Mouse (Mus musculus): ENCODE measurements around the gene Nfatc3. TPM values are rescaled to one million over a fixed set of nuclear protein-coding genes. Genes with fewer than 3 reads are reported as not detected.

Gene Nfatc3
- polyA plus RNA-seq, 1 experiment from 2014 or later, result 5.7 TPM

DNA sequence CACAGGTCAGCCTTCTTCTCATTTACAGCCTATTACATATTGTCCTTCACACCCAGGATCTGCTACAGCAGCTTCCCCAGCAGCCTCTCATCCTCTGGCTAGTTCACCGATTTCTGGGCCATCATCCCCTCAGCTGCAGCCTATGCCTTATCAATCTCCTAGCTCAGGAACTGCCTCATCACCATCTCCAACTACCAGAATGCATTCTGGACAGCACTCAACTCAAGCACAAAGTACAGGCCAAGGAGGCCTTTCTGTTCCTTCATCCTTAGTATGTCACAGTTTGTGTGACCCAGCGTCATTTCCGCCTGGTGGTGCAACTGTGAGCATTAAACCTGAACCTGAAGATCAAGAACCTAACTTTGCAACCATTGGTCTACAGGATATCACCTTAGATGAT, 50.1 kb downstream of the Nfatc3 start:
- H3K4me1 ChIP-seq (ENCODE audit: insufficient read depth, low read length), result 0 out of 2 replicates have a peak, but pooled peaks cover 2% of the 10 kb centered on the region
- peaks cover 29% of the 10 kb centered on the region for H3K36me3 ChIP-seq (ENCODE audit: insufficient read depth, low read length)
- 92% methylated on average over 3 of the region's 3 CpGs for WGBS
- H3K27me3 ChIP-seq (ENCODE audit: insufficient read depth, low read length), result no peaks in the 10 kb centered on the region
- H3K27ac ChIP-seq (ENCODE audit: low read length), result no peak overlapping the region
- no peak overlapping the region for H3K9ac ChIP-seq (replicated peaks; ENCODE audit: low read length)
- H3K4me3 ChIP-seq (ENCODE audit: low read length), result no peak overlapping the region
- no peak overlapping the region for H3K4me2 ChIP-seq (replicated peaks; ENCODE audit: low read depth, low read length)
- no peak for ATAC-seq (ENCODE audit: low FRiP score, low TSS enrichment)
- H3K9me3 ChIP-seq (ENCODE audit: low read length), result no peaks in the 10 kb centered on the region

- H3K27me3 ChIP-seq (ENCODE audit: insufficient read depth, low read length), result no peaks in the 10 kb centered on the region
- H3K4me1 ChIP-seq (ENCODE audit: insufficient read depth, low read length), result 0 out of 2 replicates have a peak, but pooled peaks cover 2% of the 10 kb centered on the region
- no peaks in the 10 kb centered on the region for H3K9me3 ChIP-seq (ENCODE audit: low read length)
- H3K9ac ChIP-seq (replicated peaks; ENCODE audit: low read length), result no peak overlapping the region
- no peak overlapping the region for H3K4me2 ChIP-seq (replicated peaks; ENCODE audit: low read depth, low read length)
- 59% methylated on average over 2 of the region's 2 CpGs for whole genome bisulfite sequencing
- peaks cover 38% of the 10 kb centered on the region for H3K36me3 ChIP-seq (ENCODE audit: insufficient read depth, low read length)
- no peak for ATAC-seq (ENCODE audit: low FRiP score, low TSS enrichment)
- H3K27ac ChIP-seq (ENCODE audit: low read length), result peak overlapping the region; percentile 20; the same call in 1 of the 2 replicates
- no peak overlapping the region for H3K4me3 ChIP-seq (ENCODE audit: low read length)
These were observed 53.4 kb downstream of the Nfatc3 start for GRCm38 (mm10) chr8:106112041-106112440.

DNA sequence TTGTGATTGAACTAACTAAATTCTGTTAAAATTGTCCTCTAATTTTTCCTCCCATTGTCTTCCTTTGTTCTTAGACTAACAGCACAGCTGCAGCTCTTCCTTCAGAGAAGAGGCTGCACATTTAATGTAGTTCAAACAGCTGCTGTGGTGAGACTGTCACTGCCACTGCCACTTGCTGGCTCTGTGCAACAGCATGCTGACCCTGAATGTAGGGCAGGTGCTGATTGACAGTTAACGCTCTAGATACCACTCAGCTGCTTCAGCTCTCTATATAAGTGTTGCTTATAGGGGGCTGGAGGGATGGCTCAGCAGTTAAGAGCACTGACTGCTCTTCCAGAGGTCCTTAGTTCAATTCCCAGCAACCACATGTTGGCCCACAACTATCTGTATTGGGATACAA, 53.9 kb downstream of the Nfatc3 start:
- 0 out of 2 replicates have a peak, but pooled peaks cover 2% of the 10 kb centered on the region for H3K4me1 ChIP-seq (ENCODE audit: insufficient read depth, low read length)
- no peak for ATAC-seq (ENCODE audit: low FRiP score, low TSS enrichment)
- WGBS, result 88% methylated on average over 1 of the region's 1 CpGs
- no peaks in the 10 kb centered on the region for H3K27me3 ChIP-seq (ENCODE audit: insufficient read depth, low read length)
- no peak overlapping the region for H3K9ac ChIP-seq (replicated peaks; ENCODE audit: low read length)
- no peak overlapping the region for H3K4me2 ChIP-seq (replicated peaks; ENCODE audit: low read depth, low read length)
- H3K36me3 ChIP-seq (ENCODE audit: insufficient read depth, low read length), result peaks cover 38% of the 10 kb centered on the region
- H3K27ac ChIP-seq (ENCODE audit: low read length), result peak overlapping the region; percentile 20; the same call in 1 of the 2 replicates
- H3K9me3 ChIP-seq (ENCODE audit: low read length), result no peaks in the 10 kb centered on the region
- H3K4me3 ChIP-seq (ENCODE audit: low read length), result no peak overlapping the region

- no peak for ATAC-seq (ENCODE audit: low FRiP score, low TSS enrichment)
- no peaks in the 10 kb centered on the region for H3K9me3 ChIP-seq (ENCODE audit: low read length)
- no peak overlapping the region for H3K4me3 ChIP-seq (ENCODE audit: low read length)
- no peaks in the 10 kb centered on the region for H3K27me3 ChIP-seq (ENCODE audit: insufficient read depth, low read length)
- 0 out of 2 replicates have a peak, but pooled peaks cover 2% of the 10 kb centered on the region for H3K4me1 ChIP-seq (ENCODE audit: insufficient read depth, low read length)
- no peak overlapping the region for H3K27ac ChIP-seq (ENCODE audit: low read length)
- no peak overlapping the region for H3K4me2 ChIP-seq (replicated peaks; ENCODE audit: low read depth, low read length)
- 94% methylated on average over 3 of the region's 3 CpGs for WGBS
- H3K36me3 ChIP-seq (ENCODE audit: insufficient read depth, low read length), result peaks cover 22% of the 10 kb centered on the region
- no peak overlapping the region for H3K9ac ChIP-seq (replicated peaks; ENCODE audit: low read length)
These were observed 57.3 kb downstream of the Nfatc3 start for GRCm38 (mm10) chr8:106115897-106116296.

DNA sequence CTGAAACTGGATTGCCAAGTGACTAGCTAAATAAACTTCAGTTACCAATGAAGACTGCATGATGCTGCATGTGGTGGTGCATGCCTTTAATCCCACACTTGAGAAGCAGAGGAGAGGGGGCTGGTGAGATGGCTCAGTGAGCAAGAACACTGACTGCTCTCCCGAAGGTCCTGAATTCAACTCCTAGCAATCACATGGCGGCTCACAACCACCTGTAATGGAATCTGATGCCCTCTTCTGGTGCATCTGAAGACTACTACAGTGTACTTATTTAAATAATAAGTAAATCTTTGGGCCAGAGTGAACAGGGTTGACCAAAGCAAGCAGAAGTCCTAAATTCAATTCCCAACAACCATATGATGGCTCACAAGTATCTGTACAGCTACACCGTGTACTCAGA, 64.8 kb downstream of the Nfatc3 start:
- no peaks in the 10 kb centered on the region for H3K4me1 ChIP-seq (ENCODE audit: insufficient read depth, low read length)
- H3K36me3 ChIP-seq (ENCODE audit: insufficient read depth, low read length), result peaks cover 11% of the 10 kb centered on the region; the same call in 1 of the 2 replicates
- H3K27ac ChIP-seq (ENCODE audit: low read length), result no peak overlapping the region
- H3K9me3 ChIP-seq (ENCODE audit: low read length), result no peaks in the 10 kb centered on the region
- WGBS, result 86% methylated on average over 3 of the region's 3 CpGs
- H3K4me3 ChIP-seq (ENCODE audit: low read length), result no peak overlapping the region
- ATAC-seq (ENCODE audit: low FRiP score, low TSS enrichment), result no peak
- no peaks in the 10 kb centered on the region for H3K27me3 ChIP-seq (ENCODE audit: insufficient read depth, low read length)
- H3K4me2 ChIP-seq (replicated peaks; ENCODE audit: low read depth, low read length), result no peak overlapping the region
- H3K9ac ChIP-seq (replicated peaks; ENCODE audit: low read length), result no peak overlapping the region

GRCm38 (mm10) chr8:106126055-106126454, 67.4 kb downstream of the Nfatc3 start:
- Histone ChIP-seq H3K36me3 (ENCODE audit: insufficient read depth, low read length) (peaks cover 16% of the 10 kb centered on the region), H3K9me3 (ENCODE audit: low read length) (no peaks in the 10 kb centered on the region), H3K4me3 (ENCODE audit: low read length) (no peak overlapping the region), H3K4me2 (replicated peaks; ENCODE audit: low read depth, low read length) (no peak overlapping the region), H3K4me1 (ENCODE audit: insufficient read depth, low read length) (no peaks in the 10 kb centered on the region), H3K27ac (ENCODE audit: low read length) (no peak overlapping the region), H3K9ac (replicated peaks; ENCODE audit: low read length) (no peak overlapping the region), H3K27me3 (ENCODE audit: insufficient read depth, low read length) (no peaks in the 10 kb centered on the region)
- ATAC-seq (ENCODE audit: low FRiP score, low TSS enrichment), result no peak
- 96% methylated on average over 1 of the region's 1 CpGs for WGBS

- WGBS, result 82% methylated on average over 3 of the region's 3 CpGs
- peaks cover 19% of the 10 kb centered on the region for H3K36me3 ChIP-seq (ENCODE audit: insufficient read depth, low read length)
- H3K27ac ChIP-seq (ENCODE audit: low read length), result no peak overlapping the region
- no peak for ATAC-seq (ENCODE audit: low FRiP score, low TSS enrichment)
- H3K9me3 ChIP-seq (ENCODE audit: low read length), result no peaks in the 10 kb centered on the region
- no peak overlapping the region for H3K9ac ChIP-seq (replicated peaks; ENCODE audit: low read length)
- no peaks in the 10 kb centered on the region for H3K27me3 ChIP-seq (ENCODE audit: insufficient read depth, low read length)
- H3K4me2 ChIP-seq (replicated peaks; ENCODE audit: low read depth, low read length), result no peak overlapping the region
- H3K4me1 ChIP-seq (ENCODE audit: insufficient read depth, low read length), result no peaks in the 10 kb centered on the region
- no peak overlapping the region for H3K4me3 ChIP-seq (ENCODE audit: low read length)
These were observed 68.4 kb downstream of the Nfatc3 start for GRCm38 (mm10) chr8:106127054-106127453.

DNA sequence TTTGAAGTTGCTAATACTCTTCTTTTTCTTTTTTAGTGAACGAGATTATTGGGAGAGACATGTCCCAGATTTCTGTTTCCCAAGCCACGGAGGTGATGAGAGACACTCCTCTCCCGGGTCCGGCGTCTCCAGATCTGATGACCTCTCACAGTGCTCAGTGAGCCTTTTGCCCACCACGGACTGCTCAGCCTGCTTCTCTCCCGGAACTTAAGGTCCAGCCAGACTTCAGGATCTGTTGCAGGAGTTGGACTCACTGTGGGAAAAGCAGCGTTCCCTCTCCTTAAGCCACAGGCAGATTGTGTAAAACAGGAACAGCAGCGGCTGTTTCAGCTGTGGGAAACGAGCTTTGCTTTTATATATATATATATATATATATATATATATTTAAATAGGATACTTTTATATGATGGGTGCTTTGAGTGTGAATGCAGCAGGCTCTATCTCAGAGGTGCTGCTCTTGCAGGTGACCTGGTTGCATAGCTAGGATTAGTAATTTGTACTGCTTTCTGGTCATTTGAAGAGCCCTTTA, 69.3 kb downstream of the Nfatc3 start:
- Histone ChIP-seq H3K36me3 (ENCODE audit: insufficient read depth, low read length) (peaks cover 27% of the 10 kb centered on the region), H3K4me3 (ENCODE audit: low read length) (no peak overlapping the region), H3K9ac (replicated peaks; ENCODE audit: low read length) (no peak overlapping the region), H3K27me3 (ENCODE audit: insufficient read depth, low read length) (no peaks in the 10 kb centered on the region), H3K27ac (ENCODE audit: low read length) (no peak overlapping the region), H3K4me2 (replicated peaks; ENCODE audit: low read depth, low read length) (no peak overlapping the region), H3K4me1 (ENCODE audit: insufficient read depth, low read length) (no peaks in the 10 kb centered on the region), H3K9me3 (ENCODE audit: low read length) (no peaks in the 10 kb centered on the region)
- WGBS, result 87% methylated on average over 10 of the region's 10 CpGs
- ATAC-seq (ENCODE audit: low FRiP score, low TSS enrichment), result no peak

DNA sequence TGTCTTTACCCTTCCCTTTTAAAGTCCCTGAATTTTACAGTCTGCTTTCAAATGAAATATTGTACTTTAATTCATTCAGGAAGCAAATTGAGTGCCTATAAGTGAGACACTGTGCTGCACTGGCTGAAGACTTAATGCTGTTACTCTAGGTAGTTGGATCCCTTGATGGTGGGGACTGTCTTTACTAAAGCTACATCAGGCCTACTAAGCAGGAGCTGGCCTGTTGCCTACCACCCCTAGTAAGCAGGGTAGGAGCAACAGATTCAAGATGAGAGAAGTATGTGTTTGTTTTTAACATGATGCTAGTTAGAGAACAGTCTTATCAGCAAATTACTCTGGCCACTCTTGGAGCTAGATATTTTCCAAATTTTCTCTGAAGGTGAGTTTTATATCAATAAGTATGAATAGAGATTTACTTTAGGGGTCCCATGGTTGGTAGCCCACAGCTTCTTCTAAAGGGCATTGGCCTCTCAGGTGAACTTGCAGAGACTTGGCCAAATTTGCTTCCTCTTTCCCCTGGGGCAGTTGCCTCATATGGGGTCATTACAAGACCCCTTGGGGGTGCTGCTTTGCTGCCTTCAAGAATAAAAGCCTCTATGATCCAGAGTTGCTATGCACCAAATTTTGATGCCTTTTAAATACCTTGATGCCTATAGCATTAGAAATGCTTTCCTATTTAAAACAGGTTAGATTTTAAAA, 70.7 kb downstream of the Nfatc3 start:
- Histone ChIP-seq H3K4me1 (ENCODE audit: insufficient read depth, low read length) (peaks cover 5% of the 10 kb centered on the region; the same call in 1 of the 2 replicates), H3K27me3 (ENCODE audit: insufficient read depth, low read length) (peaks cover 3% of the 10 kb centered on the region; the same call in 1 of the 2 replicates), H3K9me3 (ENCODE audit: low read length) (no peaks in the 10 kb centered on the region), H3K4me2 (replicated peaks; ENCODE audit: low read depth, low read length) (no peak overlapping the region), H3K4me3 (ENCODE audit: low read length) (no peak overlapping the region), H3K36me3 (ENCODE audit: insufficient read depth, low read length) (peaks cover 27% of the 10 kb centered on the region), H3K9ac (replicated peaks; ENCODE audit: low read length) (no peak overlapping the region), H3K27ac (ENCODE audit: low read length) (no peak overlapping the region)
- no peak for ATAC-seq (ENCODE audit: low FRiP score, low TSS enrichment)

DNA sequence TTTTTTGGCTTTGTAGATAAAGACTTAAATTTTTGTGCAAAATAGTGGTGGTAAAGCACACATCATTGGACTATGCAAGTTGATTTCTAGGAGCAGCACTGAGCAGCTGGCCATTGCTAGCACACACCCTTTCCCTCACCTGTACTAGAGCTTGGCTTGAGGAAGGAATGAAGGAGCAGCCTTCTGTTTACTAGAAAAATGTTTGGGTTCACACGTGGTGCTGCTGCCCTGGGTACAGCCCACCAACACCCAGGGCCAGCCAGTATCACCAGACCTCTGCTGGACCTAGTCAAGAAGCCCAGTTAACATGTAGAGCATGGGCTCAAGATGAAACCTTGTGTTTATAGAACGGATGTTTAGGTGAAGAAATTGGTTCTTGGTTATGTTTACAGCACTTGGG, 71.4 kb downstream of the Nfatc3 start:
- 85% methylated on average over 2 of the region's 2 CpGs for WGBS
- Histone ChIP-seq H3K9ac (replicated peaks; ENCODE audit: low read length) (no peak overlapping the region), H3K4me1 (ENCODE audit: insufficient read depth, low read length) (peaks cover 10% of the 10 kb centered on the region; the same call in 1 of the 2 replicates), H3K9me3 (ENCODE audit: low read length) (no peaks in the 10 kb centered on the region), H3K27ac (ENCODE audit: low read length) (no peak overlapping the region), H3K4me3 (ENCODE audit: low read length) (no peak overlapping the region), H3K27me3 (ENCODE audit: insufficient read depth, low read length) (peaks cover 9% of the 10 kb centered on the region), H3K4me2 (replicated peaks; ENCODE audit: low read depth, low read length) (no peak overlapping the region), H3K36me3 (ENCODE audit: insufficient read depth, low read length) (peaks cover 27% of the 10 kb centered on the region)
- ATAC-seq (ENCODE audit: low FRiP score, low TSS enrichment), result no peak

Measured in kidney, embryonic 16.5 days (tissue).